Mouse (Mus musculus) myocyte (in vitro differentiated cells): ENCODE measurements around the gene Sept11. TPM values are rescaled to one million over a fixed set of nuclear protein-coding genes. Genes with fewer than 3 reads are reported as not detected.
A peak's percentile ranks its signal among the peaks of the same experiment; 100 is the strongest.

ENCODE experiments used
- H3K27me3 ChIP-seq: one replicate; pipeline ENCODE4 v1.6.1; 2011; ENCODE audit not compliant: control insufficient read depth, insufficient read depth, insufficient read length
- H3K36me3 ChIP-seq: one replicate; pipeline ENCODE4 v1.6.1; 2011; ENCODE audit not compliant: control insufficient read depth, insufficient read depth
- H3K4me2 ChIP-seq: one replicate; pipeline ENCODE4 v1.6.1; 2011; ENCODE audit warnings: low read depth, control low read depth
- H3K4me3 ChIP-seq: one replicate; pipeline ENCODE4 v1.5.1; 2011; ENCODE audit warnings: mild to moderate bottlenecking, control low read depth, moderate library complexity
- H3K79me2 ChIP-seq: one replicate; pipeline ENCODE4 v1.6.1; 2011; ENCODE audit not compliant: control insufficient read depth, insufficient read depth
- H3ac ChIP-seq: one replicate; pipeline ENCODE4 v1.6.1; 2011; ENCODE audit not compliant: control insufficient read depth, insufficient read length
- CEBPB ChIP-seq: IDR thresholded peaks from 2 replicates; pipeline ENCODE4 v1.6.1; 2011; ENCODE audit warnings: mild to moderate bottlenecking, moderate library complexity; ENCODE audit not compliant: poor library complexity, insufficient read depth, severe bottlenecking
- E2F4 ChIP-seq: IDR thresholded peaks from one replicate; pipeline ENCODE4 v1.6.1; 2011; ENCODE audit warnings: mild to moderate bottlenecking, control low read depth, moderate library complexity; ENCODE audit not compliant: insufficient read depth
- MAX ChIP-seq: IDR thresholded peaks from one replicate; pipeline ENCODE4 v1.6.1; 2011; ENCODE audit warnings: low read depth, mild to moderate bottlenecking, control low read depth
- MYOD1 ChIP-seq, 3 experiments: IDR thresholded peaks; one replicate each; pipeline ENCODE4 v1.6.1; 2011; ENCODE audit warnings: control low read depth in 2 of 3, low read depth in 2 of 3, mild to moderate bottlenecking in 2 of 3, moderate library complexity in 1 of 3; ENCODE audit not compliant: insufficient read length in 2 of 3, control insufficient read depth in 1 of 3
- MYOG ChIP-seq, 3 experiments: IDR thresholded peaks; one replicate each; pipeline ENCODE4 v1.6.1; 2011; ENCODE audit warnings: control low read depth in 2 of 3, low read depth in 2 of 3, mild to moderate bottlenecking in 2 of 3; ENCODE audit not compliant: insufficient read length in 2 of 3, control insufficient read depth in 1 of 3, insufficient read depth in 1 of 3
- POLR2A ChIP-seq: IDR thresholded peaks from one replicate; pipeline ENCODE4 v1.6.1; 2011; ENCODE audit warnings: low read depth, mild to moderate bottlenecking, control low read depth, moderate library complexity; ENCODE audit not compliant: insufficient read length
- POLR2AphosphoS2 ChIP-seq: IDR thresholded peaks from one replicate; pipeline ENCODE4 v1.6.1; 2011; ENCODE audit warnings: low read depth, control low read depth; ENCODE audit not compliant: insufficient read length
- REST ChIP-seq: IDR thresholded peaks from one replicate; pipeline ENCODE4 v1.6.1; 2011; ENCODE audit warnings: mild to moderate bottlenecking, control low read depth, moderate library complexity; ENCODE audit not compliant: insufficient read depth, insufficient read length
- SRF ChIP-seq: IDR thresholded peaks from one replicate; pipeline ENCODE4 v1.6.1; 2011; ENCODE audit warnings: low read depth; ENCODE audit not compliant: control insufficient read depth, insufficient read length
- TCF12 ChIP-seq: IDR thresholded peaks from one replicate; pipeline ENCODE4 v1.6.1; 2011; ENCODE audit warnings: mild to moderate bottlenecking, control low read depth; ENCODE audit not compliant: poor library complexity, insufficient read depth, severe bottlenecking
- TCF3 ChIP-seq: IDR thresholded peaks from one replicate; pipeline ENCODE4 v1.6.1; 2011; ENCODE audit warnings: low read depth, control low read depth; ENCODE audit not compliant: insufficient read length
- USF1 ChIP-seq: IDR thresholded peaks from one replicate; pipeline ENCODE4 v1.6.1; 2011; ENCODE audit warnings: low read depth, mild to moderate bottlenecking, control low read depth, moderate library complexity
- polyA plus RNA-seq: library from polyadenylated mRNA; unstranded; fragments of >200 nt; fragmentation: generic; extraction: Trizol; gene quantifications from one replicate; pipeline ENCODE4 v1.2.1, GENCODE M21; 2012; ENCODE audit warnings: missing spikeins

Sept11 gene
- polyA plus RNA-seq, 1 experiment, result 114 TPM

DNA sequence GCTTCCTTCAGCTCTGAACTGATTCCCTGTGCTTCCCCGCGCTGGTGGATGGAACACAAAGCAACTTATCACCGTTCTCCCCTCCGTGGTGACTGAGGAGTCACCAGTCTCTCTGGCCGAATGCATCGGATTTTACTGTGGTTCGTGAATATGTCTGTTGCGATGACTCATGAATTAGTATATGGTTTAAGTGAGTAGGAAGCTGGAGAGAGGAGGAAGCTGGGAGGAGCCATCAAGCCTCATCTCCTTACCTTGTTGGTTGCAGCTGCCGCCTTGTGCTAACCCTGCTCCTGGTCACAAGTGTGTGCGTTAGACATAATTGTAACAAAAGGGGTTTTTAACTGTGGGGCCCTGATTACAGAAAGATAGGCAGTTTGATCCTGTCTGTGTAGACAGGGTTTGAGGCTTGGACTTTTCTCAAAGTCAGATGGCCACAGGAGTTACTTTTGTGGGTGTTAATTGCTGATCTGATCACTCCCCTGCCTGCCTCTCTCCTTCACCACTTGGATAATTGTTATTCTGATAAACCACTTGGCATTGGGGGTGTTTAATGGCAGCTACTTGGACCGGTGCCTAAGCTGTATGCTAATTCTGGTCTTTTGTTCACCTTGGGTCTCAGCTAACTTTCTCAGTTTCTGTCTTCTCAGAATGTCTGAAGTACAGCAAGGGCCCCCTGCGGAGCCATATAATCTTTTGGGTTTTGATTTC lies 33.1 kb downstream of the Sept11 start:
- H3K4me2 ChIP-seq, result peak overlapping the region; percentile 32
- H3K36me3 ChIP-seq, result no peaks in the 10 kb centered on the region
- H3ac ChIP-seq, result no peak overlapping the region
- peak in 1 of 3 experiments; percentile 12 for TF ChIP-seq MYOG (IDR thresholded peaks at IDR 0.05; ENCODE audit: control insufficient read depth in 1 of 3, insufficient read depth in 1 of 3, insufficient read length in 2 of 3, low read depth in 2 of 3)
- TF ChIP-seq MAX, result no peak
- TF ChIP-seq MYOD1 (IDR thresholded peaks at IDR 0.05; ENCODE audit: control insufficient read depth in 1 of 3, insufficient read length in 2 of 3, low read depth in 2 of 3), result peak in 2 of 3 experiments; percentile 35 to 51
- H3K4me3 ChIP-seq, result no peak overlapping the region
- no peaks in the 10 kb centered on the region for H3K27me3 ChIP-seq
- H3K79me2 ChIP-seq, result peaks cover 92% of the 10 kb centered on the region

DNA sequence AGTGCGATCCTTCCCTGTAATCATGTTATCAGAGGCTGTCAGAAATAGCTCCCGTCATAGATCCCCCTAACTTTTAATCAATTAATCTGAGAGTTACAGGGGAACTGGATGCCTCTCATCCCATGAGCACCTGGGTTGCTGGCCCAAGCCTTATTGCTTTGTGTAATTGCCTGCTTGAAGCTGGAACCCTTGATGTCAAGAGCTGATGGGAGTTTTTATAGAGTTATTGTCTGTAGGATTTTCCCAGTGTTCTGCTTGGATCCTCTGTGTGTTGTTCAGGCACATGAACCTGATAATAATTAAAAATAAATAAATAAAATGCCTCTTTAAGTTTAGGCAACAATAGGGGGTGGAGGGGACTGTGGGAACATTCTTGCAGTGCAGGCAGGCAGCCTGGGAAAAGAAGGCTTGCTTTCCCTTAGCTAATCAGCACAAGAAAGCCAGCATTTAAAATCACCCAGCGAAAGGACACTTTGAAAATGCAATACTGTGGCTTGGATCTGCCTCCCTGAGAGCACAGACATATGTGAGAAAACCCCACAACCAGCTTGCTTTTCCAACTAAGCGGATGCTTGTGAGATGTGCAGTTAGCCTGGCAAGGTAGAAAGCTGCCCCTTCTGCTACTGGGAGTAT lies 33.8 kb downstream of the Sept11 start:
- no peaks in the 10 kb centered on the region for H3K36me3 ChIP-seq
- TF ChIP-seq TCF12, result no peak
- no peak for TF ChIP-seq USF1
- no peak for TF ChIP-seq TCF3
- TF ChIP-seq E2F4, result no peak
- no peak for TF ChIP-seq POLR2AphosphoS2
- TF ChIP-seq REST, result no peak
- no peak for TF ChIP-seq CEBPB
- TF ChIP-seq POLR2A, result no peak
- no peak for TF ChIP-seq SRF
- no peak for TF ChIP-seq MYOD1 (IDR thresholded peaks at IDR 0.05; ENCODE audit: control insufficient read depth in 1 of 3, insufficient read length in 2 of 3, low read depth in 2 of 3)
- no peak for TF ChIP-seq MYOG (IDR thresholded peaks at IDR 0.05; ENCODE audit: control insufficient read depth in 1 of 3, insufficient read depth in 1 of 3, insufficient read length in 2 of 3, low read depth in 2 of 3)
- TF ChIP-seq MAX, result no peak
- no peak overlapping the region for H3ac ChIP-seq
- no peak overlapping the region for H3K4me2 ChIP-seq
- H3K4me3 ChIP-seq, result no peak overlapping the region
- H3K27me3 ChIP-seq, result no peaks in the 10 kb centered on the region
- peaks cover 92% of the 10 kb centered on the region for H3K79me2 ChIP-seq

DNA sequence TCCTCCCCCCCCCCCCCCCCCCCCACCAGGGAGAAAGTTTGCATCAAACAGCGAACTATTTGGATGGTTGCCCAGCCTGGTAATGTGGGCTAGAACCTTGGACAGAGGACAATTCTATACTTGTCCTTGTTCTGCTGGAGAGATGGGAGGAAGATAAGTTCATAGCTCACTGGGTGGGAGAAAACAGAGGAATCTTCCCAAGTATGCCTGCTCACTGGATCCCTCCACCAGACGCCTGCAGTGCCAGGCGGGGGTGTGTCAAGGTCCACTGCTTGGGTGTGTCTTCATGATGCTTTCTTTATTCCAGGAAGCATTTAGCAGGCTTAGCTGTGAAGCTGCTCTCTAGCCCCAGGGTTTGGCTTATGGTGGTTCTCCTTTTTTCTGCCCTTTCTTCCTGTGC lies 34.5 kb downstream of the Sept11 start:
- Histone ChIP-seq H3ac (no peak overlapping the region), H3K27me3 (no peaks in the 10 kb centered on the region), H3K4me3 (no peak overlapping the region), H3K36me3 (no peaks in the 10 kb centered on the region), H3K4me2 (peak overlapping the region; percentile 76), H3K79me2 (peaks cover 92% of the 10 kb centered on the region)
- TF ChIP-seq E2F4 (no peak), MYOG (IDR thresholded peaks at IDR 0.05; ENCODE audit: control insufficient read depth in 1 of 3, insufficient read depth in 1 of 3, insufficient read length in 2 of 3, low read depth in 2 of 3) (peak in 1 of 3 experiments; percentile 33)

DNA sequence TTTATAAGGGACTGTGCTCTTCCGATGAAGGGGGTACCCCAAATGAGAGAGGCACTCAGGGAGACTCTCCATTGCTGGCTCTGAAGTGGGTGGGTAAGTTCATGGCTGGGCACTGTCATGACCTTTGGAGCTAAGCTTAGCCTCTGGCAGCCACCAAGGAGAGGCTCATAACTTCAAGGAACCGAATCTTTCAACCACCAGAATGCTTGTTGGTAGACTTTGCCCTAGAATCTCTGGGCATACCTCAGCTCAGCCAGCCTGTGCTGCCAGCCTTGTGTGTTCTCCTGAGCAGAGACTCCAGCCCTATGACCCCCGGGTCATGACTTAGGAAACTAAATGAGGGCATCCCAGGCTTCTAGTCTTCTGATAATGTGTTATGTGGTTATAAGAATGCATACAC lies 35.5 kb downstream of the Sept11 start:
- Histone ChIP-seq H3K36me3 (no peaks in the 10 kb centered on the region), H3K4me2 (peak overlapping the region; percentile 76), H3ac (no peak overlapping the region), H3K4me3 (no peak overlapping the region), H3K79me2 (peaks cover 92% of the 10 kb centered on the region), H3K27me3 (no peaks in the 10 kb centered on the region)
- TF ChIP-seq E2F4 (no peak), CEBPB (no peak), USF1 (no peak), POLR2AphosphoS2 (no peak), MAX (no peak), SRF (no peak)

DNA sequence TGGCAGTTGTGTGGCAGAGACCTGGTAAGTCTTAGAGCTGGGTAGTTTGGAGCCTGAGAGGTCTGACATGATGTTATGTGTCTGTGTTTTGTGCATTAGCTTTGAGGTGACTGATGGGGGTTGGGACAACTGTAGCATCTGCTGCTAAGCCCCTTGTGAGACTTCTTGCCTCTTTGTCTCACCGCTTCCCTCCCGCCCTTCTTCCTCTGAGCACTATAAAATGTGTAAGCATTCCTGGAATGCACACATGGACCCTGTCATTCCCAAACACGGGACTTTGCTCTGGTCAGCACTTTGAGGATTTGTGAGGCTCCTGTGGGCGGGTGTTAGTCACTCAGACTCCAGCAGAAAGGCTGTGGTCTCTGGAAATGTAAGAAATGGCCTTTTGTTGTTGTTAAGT lies 36.7 kb downstream of the Sept11 start:
- peaks cover 92% of the 10 kb centered on the region for H3K79me2 ChIP-seq
- no peak overlapping the region for H3ac ChIP-seq
- no peaks in the 10 kb centered on the region for H3K36me3 ChIP-seq
- TF ChIP-seq MAX (peak; percentile 63), POLR2A (no peak), MYOD1 (IDR thresholded peaks at IDR 0.05; ENCODE audit: control insufficient read depth in 1 of 3, insufficient read length in 2 of 3, low read depth in 2 of 3) (peak in 2 of 3 experiments; percentile 39 to 67), MYOG (IDR thresholded peaks at IDR 0.05; ENCODE audit: control insufficient read depth in 1 of 3, insufficient read depth in 1 of 3, insufficient read length in 2 of 3, low read depth in 2 of 3) (peak in 1 of 3 experiments; percentile 61)
- peak overlapping the region; percentile 76 for H3K4me2 ChIP-seq
- H3K27me3 ChIP-seq, result no peaks in the 10 kb centered on the region
- H3K4me3 ChIP-seq, result no peak overlapping the region

DNA sequence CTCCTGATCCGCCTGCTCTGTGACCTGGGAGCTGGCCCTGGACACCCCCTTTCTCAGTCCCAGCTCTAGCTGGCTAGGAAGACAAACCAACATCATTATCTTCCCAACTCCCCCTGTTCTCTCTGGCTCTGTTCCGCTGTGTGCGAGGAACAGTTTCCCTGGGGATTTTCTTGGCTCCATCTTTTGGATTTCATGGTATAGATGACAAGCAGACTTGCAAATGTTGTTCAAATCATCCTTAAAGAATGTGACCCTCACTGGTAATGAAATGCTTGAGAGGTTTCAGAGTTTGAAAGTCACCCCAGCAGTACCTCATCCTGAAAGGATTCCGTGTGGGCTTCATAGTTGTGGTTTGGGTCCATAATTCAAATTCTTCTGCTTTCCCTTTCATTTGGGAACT lies 38.2 kb downstream of the Sept11 start:
- no peak overlapping the region for H3ac ChIP-seq
- H3K36me3 ChIP-seq, result no peaks in the 10 kb centered on the region
- H3K4me3 ChIP-seq, result no peak overlapping the region
- peak overlapping the region; percentile 72 for H3K4me2 ChIP-seq
- peaks cover 89% of the 10 kb centered on the region for H3K79me2 ChIP-seq
- H3K27me3 ChIP-seq, result no peaks in the 10 kb centered on the region
- TF ChIP-seq TCF3 (no peak), MAX (no peak), MYOD1 (IDR thresholded peaks at IDR 0.05; ENCODE audit: control insufficient read depth in 1 of 3, insufficient read length in 2 of 3, low read depth in 2 of 3) (no peak)
